Mouse (Mus musculus) lung, adult 18-20 months (tissue): ENCODE measurements at regions not wholly inside any gene's neighbourhood (a gene's known extent, or its start where the extent isn't known, plus 50 kb on each side); places are given as distances from the start of the nearest gene placed in this dataset.
A peak's percentile ranks its signal among the peaks of the same experiment; 100 is the strongest.
"Not testable (repeated sequence)": the region's sequence is repeated elsewhere in the genome, so short reads cannot be mapped to it uniquely, and the experiment has no call there.

ENCODE experiments used
- DNase-seq, 2 experiments: peaks; one replicate each; pipeline ENCODE4 v3.0.0; 2022; ENCODE audit warnings: mixed read lengths in 2 of 2

DNA sequence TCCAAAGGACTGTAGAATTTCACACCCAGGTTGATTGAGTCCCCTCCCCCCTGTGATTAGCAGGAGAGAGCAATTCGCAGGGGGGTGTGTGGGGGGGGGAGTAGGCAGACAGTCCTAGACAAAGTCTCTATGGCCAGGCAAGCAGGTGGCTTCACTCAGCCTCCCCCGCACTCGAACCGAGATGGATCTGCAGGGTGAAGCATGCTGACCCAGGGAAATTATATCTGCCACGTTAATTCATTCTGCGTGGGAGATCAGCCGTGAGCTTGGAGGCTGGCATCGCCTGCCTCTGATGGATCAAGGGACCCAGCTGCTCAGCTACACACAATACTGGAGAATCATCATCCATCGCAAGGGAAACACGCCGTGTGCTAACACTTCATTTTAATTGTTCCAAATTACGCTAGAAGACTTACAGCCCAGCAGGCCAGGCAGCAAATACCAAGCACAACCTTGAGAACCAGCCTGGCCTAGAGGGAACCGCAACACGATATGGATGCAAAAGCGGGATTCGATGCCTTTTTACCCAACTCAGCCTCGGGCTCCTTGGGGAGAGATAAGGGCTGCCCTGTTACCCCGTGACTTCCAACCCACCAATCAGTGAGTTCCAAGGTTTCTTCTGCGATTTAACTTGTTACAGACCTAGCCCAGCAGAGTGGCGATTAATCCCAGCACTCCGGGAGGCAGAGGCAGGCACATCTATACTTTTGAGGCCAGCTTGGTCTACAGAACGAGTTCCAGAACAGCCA, 137.7 kb upstream of the Top1 start:
- no peak for DNase-seq

GRCm38 (mm10) chr2:160510159-160510558, 135.5 kb upstream of the Top1 start:
- DNase-seq, result no peak

GRCm38 (mm10) chr2:160510635-160511421, 134.9 kb upstream of the Top1 start:
- peak; percentile 14 to 16 for DNase-seq

- DNase-seq, result no peak
Observed at GRCm38 (mm10) chr2:160515621-160516020, 130.1 kb upstream of the Top1 start.

GRCm38 (mm10) chr2:160516526-160516925, 129.2 kb upstream of the Top1 start:
- no peak for DNase-seq

DNA sequence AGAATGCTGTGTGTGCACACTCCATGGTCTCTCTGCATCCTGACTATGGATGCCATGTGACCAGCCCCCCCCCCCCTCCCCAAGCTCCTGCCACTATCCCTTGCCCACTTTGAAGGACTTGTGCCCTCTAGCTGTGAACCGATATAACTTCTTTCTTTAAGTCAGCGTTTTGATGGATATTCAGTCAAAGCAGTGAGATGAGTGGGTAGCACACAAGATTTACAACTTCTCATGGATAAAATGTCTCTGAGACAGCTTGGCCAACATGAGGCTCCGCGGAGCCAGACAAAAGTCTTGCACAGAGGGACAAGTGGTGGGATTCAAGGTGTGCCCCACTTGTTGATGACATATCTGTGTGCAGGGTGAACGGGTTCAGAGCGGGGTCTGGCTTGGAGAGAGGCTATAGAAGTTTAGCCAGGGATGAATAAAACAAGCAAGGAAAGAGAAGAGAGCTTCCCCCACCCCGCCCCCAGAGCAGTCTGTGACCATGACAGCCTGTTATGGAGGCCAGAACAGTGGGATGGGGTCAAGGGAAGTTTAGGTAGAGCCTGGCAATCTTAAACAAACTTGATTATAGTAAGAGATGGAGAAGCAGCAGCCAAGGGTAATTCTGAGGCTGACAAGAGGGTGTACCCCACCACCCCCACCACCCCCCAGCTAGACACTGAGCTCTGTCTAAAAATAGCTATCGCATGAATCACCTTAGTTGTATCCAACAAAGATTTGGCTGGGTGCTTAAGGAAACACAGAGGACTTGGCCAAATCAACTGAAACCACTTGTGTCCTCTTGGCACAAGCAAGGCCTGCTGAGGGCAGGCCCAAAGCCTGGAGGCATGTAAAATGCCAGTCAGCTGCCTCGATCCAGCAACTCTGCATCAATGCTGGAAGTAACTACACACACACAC, 120.1 kb upstream of the Top1 start:
- peak; percentile 12 to 39 for DNase-seq

DNA sequence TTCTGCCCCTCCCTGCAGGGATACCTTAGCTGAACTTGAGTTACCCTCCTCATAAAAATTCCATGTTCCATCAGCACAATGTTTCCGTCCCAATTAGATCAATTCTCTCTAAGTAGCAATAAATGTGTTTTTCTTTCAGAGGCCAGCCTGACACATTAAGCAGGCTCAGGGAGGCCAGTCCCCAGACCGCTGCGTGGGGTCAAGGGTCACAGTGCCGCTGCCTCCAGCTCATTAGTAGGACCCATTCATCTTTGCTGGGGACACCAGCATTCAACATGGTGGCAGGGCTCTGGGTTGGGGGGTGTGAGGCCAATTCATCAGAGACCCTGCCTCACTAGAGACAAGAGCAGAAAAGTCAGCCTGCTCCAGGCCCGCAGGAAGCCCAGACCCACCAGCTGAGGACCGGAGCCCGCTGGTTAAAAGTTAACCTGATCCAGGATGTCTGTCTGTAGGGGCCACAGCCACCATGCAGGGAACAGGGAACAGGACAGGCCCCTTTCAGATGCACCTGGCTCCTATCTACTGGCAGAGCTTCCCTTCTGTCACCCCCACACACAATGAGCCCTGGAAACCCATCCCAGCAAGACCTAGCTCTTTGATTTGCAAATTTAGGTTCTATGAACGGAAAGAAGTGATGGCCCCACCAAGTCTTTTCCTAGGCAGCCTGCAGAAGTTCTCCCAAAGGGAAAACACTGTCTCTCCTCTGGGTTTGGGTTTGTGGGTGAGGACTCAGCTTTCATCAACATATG, 119.1 kb upstream of the Top1 start:
- no peak for DNase-seq

GRCm38 (mm10) chr2:160529306-160529705, 116.4 kb upstream of the Top1 start:
- peak in 1 of 2 experiments; percentile 5 for DNase-seq

DNA sequence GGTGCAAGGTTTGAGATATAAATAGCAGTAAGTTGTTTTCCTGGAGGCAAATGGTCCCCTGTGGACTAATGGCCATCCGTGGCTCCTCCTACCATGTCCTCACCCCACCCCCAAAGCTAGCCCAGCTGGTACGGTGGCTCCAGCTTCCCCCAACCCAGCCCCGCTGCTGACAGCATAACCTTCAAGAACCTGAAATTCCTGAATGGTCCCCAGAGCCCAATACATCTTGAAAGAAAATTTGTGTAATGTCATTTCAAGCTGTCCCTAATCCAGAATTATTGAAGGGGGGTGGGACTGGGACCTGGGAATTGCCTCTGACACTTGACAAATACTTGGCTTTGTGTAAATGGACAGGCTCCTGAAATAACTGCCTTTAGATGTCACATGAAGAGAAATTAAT, 115.3 kb upstream of the Top1 start:
- DNase-seq, result no peak

GRCm38 (mm10) chr2:160537319-160537719, 108.4 kb upstream of the Top1 start:
- DNase-seq, result no peak

DNA sequence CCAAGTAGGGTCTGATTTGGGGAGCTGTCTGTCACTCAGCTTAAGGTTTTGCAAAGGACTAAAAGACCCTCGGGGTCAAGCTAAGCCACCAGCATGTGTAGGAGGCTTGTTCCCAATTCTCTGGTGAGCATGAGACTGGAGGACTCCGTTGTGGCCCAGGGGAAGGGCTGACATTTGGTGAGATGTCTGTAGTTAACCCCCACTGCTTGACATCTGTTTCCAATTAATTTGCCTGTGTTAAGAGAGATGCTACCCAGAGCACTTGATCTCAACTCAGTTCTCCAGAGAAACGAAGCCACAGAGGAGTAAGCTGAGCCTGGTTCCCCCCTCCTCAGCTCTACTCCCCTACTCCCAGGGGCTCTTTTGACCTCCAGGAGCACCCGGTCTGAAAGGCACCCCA, 100.2 kb upstream of the Top1 start:
- DNase-seq, result no peak

DNA sequence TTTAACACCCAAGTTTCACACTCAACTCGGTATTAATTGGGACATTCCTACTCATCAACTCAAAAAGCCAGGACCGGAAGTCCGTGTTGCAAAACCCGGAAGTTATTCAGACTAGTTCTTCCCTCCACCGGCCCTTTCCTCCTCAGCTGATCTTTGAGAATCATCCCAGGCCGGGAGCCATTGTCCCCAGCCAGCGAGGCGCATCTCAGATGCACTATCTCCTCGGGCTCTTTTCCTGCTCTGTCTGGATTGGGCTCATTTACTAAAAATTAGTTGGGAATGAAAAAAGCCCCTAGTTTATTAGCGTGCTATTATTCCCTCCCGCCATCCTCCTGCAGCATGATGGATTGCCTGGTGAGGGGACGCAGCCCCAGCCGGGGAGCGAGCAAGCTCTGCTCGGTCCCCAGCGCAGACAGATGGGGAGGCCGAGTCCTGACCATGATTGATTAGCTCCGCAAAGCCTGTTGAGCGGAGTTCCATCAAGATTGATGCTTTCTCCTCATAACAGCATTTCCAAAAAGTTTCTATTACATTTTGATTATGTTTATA, 93.5 kb upstream of the Top1 start:
- DNase-seq, result no peak

DNA sequence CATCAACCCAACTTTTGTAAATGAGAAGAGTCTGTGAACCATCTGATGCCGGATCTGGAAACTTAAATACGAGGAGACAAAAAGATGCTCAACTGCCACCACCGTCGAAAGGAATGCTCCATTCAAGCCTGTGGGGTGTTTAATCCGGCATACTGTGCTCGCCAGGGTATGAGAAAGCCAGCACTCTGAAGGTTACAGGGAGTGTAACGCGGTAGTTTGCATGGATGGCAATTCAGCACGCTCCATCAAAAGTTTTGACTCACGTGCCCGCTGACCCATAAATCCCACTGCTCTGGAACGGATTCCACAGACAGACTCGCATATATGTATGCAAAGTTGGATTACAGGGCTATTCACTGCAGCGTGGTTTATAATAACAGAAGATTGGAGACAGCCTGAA, 84.0 kb upstream of the Top1 start:
- no peak for DNase-seq

DNA sequence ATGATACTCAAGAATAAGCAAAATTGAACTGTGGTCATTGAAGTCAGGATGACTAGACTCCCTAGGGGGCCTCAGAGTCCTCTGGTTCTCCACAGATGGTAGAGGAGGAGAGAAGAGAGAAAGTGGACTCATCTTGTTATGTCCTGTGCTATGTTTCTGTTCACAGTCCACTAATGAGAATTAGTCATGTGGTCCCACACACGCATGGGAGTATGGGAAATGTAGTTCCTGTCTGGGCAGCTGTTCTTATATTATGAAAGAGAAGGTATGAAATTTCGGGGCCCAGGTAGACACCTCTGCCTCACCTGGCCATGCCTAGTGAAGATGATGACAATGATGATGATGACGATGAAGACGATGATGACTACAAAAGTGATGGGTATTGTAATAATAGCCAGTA, 77.9 kb upstream of the Top1 start:
- DNase-seq, result no peak

- no peak for DNase-seq
Observed at GRCm38 (mm10) chr2:160569496-160569895, 76.2 kb upstream of the Top1 start.

GRCm38 (mm10) chr2:160578384-160579320, 67.0 kb upstream of the Top1 start:
- peak; percentile 55 to 59 for DNase-seq

GRCm38 (mm10) chr2:160580250-160580649, 65.4 kb upstream of the Top1 start:
- no peak for DNase-seq

DNA sequence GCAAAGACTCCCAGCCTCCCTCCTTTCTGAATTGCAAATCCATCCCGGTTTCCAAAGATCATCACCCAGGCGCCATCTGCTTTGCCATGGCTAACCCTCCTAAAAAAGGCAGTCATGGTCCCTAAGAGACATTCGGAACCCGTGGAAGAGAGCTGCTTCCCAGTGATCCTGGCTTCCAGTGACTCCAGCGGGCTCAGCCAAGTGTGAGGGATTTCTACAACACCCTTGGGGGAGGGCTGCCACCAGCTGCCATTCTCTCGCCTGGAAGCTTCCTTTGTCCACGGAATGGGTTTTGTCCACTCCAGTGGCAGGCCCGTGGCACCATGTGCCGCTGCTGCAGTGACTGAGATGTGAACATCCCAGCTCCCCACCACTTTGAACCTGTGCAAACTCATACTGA, 64.7 kb upstream of the Top1 start:
- no peak for DNase-seq

GRCm38 (mm10) chr2:160583034-160583433, 62.7 kb upstream of the Top1 start:
- DNase-seq, result not testable (repeated sequence)

DNA sequence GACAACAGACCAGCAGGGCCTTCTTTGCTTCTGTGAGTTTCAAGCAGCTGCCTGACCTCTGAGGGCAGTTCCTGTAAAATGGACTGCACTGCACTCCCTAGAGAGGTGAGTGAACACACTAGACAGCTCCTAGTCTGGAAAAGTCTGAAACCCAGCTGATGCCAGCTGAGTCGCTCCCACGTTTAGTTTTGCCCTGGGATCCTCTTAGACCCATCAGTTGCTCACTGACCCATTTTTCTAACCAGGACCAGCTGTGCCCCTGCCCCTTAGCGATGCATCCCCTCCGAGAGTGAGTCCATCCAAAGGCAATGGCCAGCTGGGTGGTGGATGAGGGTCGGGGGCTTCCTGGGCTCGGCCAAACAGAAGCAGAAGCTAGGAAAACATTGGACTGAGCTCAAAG, 62.2 kb upstream of the Top1 start:
- DNase-seq, result no peak

DNA sequence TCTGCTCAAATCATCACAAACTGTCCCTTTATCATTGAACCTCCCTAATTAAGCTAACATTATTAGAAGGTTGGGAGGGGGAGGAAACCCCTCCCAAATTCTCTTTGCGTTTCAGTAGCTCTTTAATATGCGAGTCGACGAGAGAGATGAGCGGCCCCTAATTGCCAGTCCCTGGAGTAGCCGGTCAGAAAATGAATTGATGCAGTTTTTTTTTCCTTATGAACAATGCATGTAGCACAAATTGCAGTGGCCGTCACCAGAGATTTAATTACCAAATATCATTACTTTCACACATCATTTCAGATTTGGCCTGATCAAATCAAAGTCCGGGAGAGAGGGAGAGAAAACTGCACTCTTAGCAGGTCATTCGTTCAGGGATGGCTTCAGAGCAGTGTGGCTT, 61.1 kb upstream of the Top1 start:
- DNase-seq, result no peak
